Mouse (Mus musculus) spleen, adult 2 months (tissue): Measurements from ENCODE around the gene Stk24.

ENCODE experiments used
- CTCF ChIP-seq: fragments of 200-500 bp; IDR thresholded peaks from 2 replicates; pipeline ENCODE4 v1.5.1; 2011; ENCODE audit warnings: mild to moderate bottlenecking, inconsistent platforms; ENCODE audit not compliant: insufficient read depth, insufficient read length, insufficient replicate concordance; ENCODE audit errors: extremely low read depth
- POLR2A ChIP-seq: fragments of 200-500 bp; IDR thresholded peaks from 2 replicates; pipeline ENCODE4 v1.6.1; 2011; ENCODE audit warnings: low read depth, low read length, inconsistent platforms

DNA sequence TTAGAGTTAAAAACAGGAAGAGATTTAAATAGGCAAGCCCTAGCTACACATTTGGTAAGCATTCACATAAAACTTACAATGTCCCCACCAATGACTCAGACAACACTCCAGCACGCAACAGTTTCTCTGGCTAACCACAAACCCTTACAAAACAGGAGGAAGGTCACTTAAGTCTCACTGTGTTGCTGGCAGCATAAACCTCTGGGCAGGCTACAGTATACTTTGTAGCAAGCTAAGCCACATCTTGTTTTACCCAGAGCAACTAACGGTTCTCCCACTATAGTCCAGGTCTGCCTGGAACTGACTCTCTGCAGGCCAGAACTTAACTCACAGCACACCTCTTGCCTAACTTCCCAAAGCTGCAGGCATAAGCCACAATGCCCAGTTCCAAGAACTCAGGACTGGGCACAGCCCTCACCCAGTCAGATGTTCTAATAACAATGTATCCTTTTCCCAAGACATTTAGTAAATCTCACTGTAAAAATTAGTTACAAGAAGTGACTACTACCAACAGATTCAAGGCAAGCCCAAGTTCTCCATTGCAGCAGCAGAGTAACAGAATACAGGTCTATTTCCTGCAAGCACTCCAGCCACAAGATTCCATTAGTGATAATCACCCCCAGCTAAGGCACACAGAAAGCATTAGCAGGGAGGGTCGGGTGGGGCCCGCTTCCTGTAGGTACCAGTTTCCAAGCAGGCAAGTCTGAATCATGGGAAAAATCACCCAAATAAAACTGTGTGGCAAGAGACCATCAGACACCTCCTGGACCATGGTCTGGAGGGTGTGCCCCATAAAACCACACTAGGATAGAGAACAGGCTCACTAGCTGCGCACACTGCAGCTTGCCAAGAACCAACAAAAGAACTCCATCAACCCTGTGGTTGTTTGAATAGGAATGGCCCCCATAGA lies 7.6 kb downstream of the Stk24 start:
- TF ChIP-seq CTCF (no peak), POLR2A (no peak)
